Mouse (Mus musculus): ENCODE measurements around the gene Gm45837.

DNA sequence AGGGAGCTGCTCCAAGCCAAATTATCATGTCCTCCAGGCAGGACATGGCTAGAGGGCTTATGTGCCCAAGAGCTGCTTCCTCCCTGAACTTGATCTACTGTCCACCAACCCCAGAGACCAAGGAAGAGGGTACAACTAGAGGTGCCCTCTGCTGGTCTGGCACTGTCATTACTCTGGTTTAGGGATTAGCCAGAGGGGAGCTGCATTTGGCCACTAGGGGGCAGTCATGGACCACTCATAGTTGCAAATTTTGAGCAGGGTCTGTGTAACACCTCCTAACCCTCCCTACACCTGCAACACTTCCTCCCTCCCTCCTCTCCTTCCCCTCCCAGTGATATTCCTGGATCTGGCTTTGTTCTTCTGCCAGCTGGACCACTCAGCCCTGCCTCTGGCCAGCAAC, 2.1 kb downstream of the Gm45837 start:
- TF ChIP-seq POLR2A (IDR thresholded peaks at IDR 0.05; ENCODE audit: control insufficient read depth, extremely low read depth, insufficient read depth, low read length, poor library complexity) (no peak), CTCF (IDR thresholded peaks at IDR 0.05; ENCODE audit: borderline replicate concordance, control insufficient read depth, extremely low read depth, insufficient read depth, low read length, poor library complexity) (peak; percentile 75; the same call in 1 of the 2 replicates)
